Mouse (Mus musculus): Measurements from ENCODE around the gene Sh3glb1. TPM values are rescaled to one million over a fixed set of nuclear protein-coding genes. Genes with fewer than 3 reads are reported as not detected.

Sh3glb1 gene
- polyA plus RNA-seq, 1 experiment, result 106 TPM

DNA sequence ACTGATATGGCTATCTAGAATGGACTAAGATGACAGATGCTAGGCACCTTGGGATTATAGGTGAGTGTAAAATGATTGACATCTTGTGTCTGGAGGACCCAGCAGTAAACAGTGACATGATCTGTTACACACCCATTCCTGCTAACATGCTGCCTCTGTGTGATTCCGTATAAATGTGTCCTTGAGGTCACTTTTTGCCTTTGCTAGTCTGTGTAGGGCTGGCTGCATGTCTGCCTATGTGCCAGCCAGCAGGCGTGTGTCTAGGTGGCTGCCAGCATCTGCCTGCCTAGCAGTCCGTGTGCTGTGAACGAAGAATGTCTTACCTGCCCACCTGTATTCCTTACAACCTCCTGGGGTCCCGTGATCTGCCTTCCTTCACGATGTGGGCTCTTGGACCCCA is 42.4 kb downstream of the Sh3glb1 start:
- no peak overlapping the region for H3K4me3 ChIP-seq (ENCODE audit: insufficient read depth, poor library complexity, severe bottlenecking)
- TF ChIP-seq MYOG (IDR thresholded peaks at IDR 0.05; ENCODE audit: control insufficient read depth, extremely low read depth, insufficient read length), result no peak
- no peak for TF ChIP-seq CTCF (IDR thresholded peaks at IDR 0.05; ENCODE audit: control insufficient read depth, insufficient read depth, insufficient read length)
- no peak for TF ChIP-seq FOSL1 (IDR thresholded peaks at IDR 0.05; ENCODE audit: insufficient read depth, low read length, poor library complexity, severe bottlenecking)
- TF ChIP-seq MYOD1 (IDR thresholded peaks at IDR 0.05; ENCODE audit: control insufficient read depth, insufficient read length, low read depth), result no peak
- no peak for TF ChIP-seq USF1 (IDR thresholded peaks at IDR 0.05; ENCODE audit: low read depth)

DNA sequence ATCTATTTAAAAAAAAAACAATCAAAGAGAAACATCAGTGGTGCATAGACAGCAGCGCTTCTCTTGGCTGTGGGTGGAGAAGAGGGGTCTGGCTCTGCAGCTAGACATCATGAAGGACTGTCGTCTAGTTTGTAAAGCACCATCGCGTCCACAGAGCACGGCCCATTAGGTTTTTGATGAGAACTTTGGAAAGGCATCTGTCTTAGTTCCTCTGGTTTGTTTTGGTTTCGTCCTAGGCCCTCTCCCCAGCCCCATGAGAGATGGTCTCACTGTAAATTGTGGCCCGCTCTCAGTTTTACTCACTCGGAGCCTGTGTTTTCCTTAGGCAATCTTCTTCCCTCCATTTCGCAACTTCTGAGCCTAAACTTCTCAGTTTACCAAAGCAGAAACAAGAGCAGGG is 43.9 kb downstream of the Sh3glb1 start:
- TF ChIP-seq MAX (IDR thresholded peaks at IDR 0.05) (no peak), CEBPB (IDR thresholded peaks at IDR 0.05; ENCODE audit: low read depth) (no peak), FOSL1 (IDR thresholded peaks at IDR 0.05; ENCODE audit: insufficient read depth, low read length, poor library complexity, severe bottlenecking) (no peak), CTCF (IDR thresholded peaks at IDR 0.05; ENCODE audit: control insufficient read depth, insufficient read depth, insufficient read length) (no peak), MYOG (IDR thresholded peaks at IDR 0.05; ENCODE audit: control insufficient read depth, extremely low read depth, insufficient read length) (no peak), USF1 (IDR thresholded peaks at IDR 0.05; ENCODE audit: low read depth) (no peak), MYOD1 (IDR thresholded peaks at IDR 0.05; ENCODE audit: control insufficient read depth, insufficient read length, low read depth) (no peak)

More for the DNA sequence above, 42.4 kb downstream of the Sh3glb1 start:
- no peaks in the 10 kb centered on the region for H3K27me3 ChIP-seq (ENCODE audit: control insufficient read depth, insufficient read depth, insufficient read length)
- no peaks in the 10 kb centered on the region for H3K79me3 ChIP-seq (ENCODE audit: low read depth)
- H3ac ChIP-seq (ENCODE audit: control insufficient read depth, insufficient read length, low read depth), result no peak overlapping the region
- no peaks in the 10 kb centered on the region for H3K36me3 ChIP-seq (ENCODE audit: control insufficient read depth, insufficient read depth)
- no peaks in the 10 kb centered on the region for H3K79me2 ChIP-seq (ENCODE audit: control insufficient read depth, insufficient read depth)

DNA sequence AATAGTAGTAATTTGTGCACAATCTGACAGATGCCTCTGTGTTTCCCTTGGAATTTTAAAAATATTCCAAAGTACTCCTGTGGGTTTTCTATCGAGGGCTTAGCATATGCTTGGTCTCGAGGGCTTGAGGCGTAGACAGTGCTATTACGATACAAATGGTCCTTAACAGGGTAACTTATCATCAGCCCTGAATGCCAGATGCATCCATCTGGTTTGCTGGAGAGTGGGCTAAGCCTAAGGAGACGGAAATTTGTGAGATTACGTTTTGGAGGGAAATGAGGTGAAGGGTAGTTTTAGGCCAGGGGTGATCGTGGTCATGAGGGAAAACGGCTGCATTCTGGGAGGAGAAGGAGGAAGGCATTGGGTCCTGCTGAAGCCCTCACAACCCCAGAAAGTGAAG is 48.1 kb downstream of the Sh3glb1 start:
- Histone ChIP-seq H3K27me3 (ENCODE audit: control insufficient read depth, insufficient read depth, insufficient read length) (no peaks in the 10 kb centered on the region), H3K36me3 (ENCODE audit: control insufficient read depth, insufficient read depth) (no peaks in the 10 kb centered on the region), H3K79me3 (ENCODE audit: low read depth) (no peaks in the 10 kb centered on the region), H3K4me3 (ENCODE audit: insufficient read depth, poor library complexity, severe bottlenecking) (no peak overlapping the region), H3ac (ENCODE audit: control insufficient read depth, insufficient read length, low read depth) (no peak overlapping the region), H3K79me2 (ENCODE audit: control insufficient read depth, insufficient read depth) (no peaks in the 10 kb centered on the region)
- TF ChIP-seq FOSL1 (IDR thresholded peaks at IDR 0.05; ENCODE audit: insufficient read depth, low read length, poor library complexity, severe bottlenecking) (no peak), MAX (IDR thresholded peaks at IDR 0.05) (no peak), MYOG (IDR thresholded peaks at IDR 0.05; ENCODE audit: control insufficient read depth, extremely low read depth, insufficient read length) (no peak), CEBPB (IDR thresholded peaks at IDR 0.05; ENCODE audit: low read depth) (no peak), USF1 (IDR thresholded peaks at IDR 0.05; ENCODE audit: low read depth) (no peak), CTCF (IDR thresholded peaks at IDR 0.05; ENCODE audit: control insufficient read depth, insufficient read depth, insufficient read length) (no peak), MYOD1 (IDR thresholded peaks at IDR 0.05; ENCODE audit: control insufficient read depth, insufficient read length, low read depth) (no peak)

More for the DNA sequence above, 43.9 kb downstream of the Sh3glb1 start:
- Histone ChIP-seq H3K79me3 (ENCODE audit: low read depth) (no peaks in the 10 kb centered on the region), H3K36me3 (ENCODE audit: control insufficient read depth, insufficient read depth) (no peaks in the 10 kb centered on the region), H3K4me3 (ENCODE audit: insufficient read depth, poor library complexity, severe bottlenecking) (no peak overlapping the region), H3K79me2 (ENCODE audit: control insufficient read depth, insufficient read depth) (no peaks in the 10 kb centered on the region), H3K27me3 (ENCODE audit: control insufficient read depth, insufficient read depth, insufficient read length) (no peaks in the 10 kb centered on the region), H3ac (ENCODE audit: control insufficient read depth, insufficient read length, low read depth) (no peak overlapping the region)

DNA sequence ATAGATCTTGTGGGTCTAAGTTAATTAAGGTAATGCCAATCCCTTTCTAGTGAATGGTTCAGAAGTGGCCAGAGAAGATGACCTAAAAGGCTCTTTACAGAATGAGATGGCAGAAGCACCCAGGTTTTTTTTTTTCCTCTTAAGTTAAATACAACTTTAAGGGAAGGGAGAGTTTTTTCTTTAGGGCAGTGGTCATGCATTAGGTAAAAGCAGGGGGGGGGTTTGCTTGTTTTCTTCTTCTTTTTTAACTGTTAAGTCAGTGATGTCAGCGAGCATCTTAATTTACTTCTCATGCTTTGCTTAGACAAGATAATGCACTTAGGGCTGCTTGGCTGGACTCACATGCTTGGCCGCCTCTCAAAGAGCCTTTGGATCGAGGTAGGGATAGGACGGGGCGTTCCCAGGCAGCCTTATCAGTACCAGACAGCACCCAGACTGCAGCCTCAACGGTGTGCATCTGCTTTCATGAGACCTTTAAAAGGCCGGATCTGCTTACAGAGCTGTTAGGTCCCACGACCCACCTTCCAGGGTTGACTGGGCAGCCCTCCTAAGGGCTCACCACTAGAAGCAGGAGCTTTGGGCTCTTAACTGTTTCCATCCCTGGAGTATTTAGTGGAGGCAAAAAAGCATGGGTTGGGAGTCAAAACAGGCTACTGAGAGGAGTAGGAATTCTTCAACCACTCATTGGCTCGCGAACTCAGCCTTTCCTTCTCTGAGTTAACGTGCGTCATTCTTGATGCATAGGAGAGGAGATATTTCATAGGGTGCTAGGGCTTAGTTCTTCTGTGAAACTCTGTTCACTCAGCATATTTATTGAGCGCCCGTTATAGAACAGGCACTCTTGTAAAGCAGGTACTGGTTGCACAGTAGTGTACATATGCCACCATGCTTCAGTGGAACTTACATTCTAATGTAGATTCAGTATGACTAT is 49.9 kb downstream of the Sh3glb1 start:
- no peaks in the 10 kb centered on the region for H3K36me3 ChIP-seq (ENCODE audit: control insufficient read depth, insufficient read depth)
- no peaks in the 10 kb centered on the region for H3K79me2 ChIP-seq (ENCODE audit: control insufficient read depth, insufficient read depth)
- H3K4me3 ChIP-seq (ENCODE audit: insufficient read depth, poor library complexity, severe bottlenecking), result no peak overlapping the region

DNA sequence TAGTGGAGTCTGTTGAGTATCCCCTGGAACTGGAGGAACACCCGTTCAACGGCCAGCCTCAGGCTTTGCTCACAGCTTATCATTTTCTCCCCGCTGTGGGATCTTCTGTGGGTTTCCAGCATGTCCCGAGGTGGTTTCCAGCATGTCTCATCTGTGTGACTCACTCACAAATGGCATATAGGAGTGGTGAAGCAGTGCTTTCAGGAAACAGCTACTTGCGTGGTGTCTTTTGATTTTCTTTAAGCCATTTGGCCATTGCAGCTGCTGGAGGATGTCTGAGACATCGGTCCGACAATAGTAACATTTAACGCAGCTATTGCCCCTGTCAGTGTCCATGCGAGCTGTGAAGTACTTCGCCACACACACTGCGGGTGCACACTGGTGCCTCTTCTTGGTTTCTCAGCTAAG is 50.7 kb downstream of the Sh3glb1 start:
- TF ChIP-seq MYOD1 (IDR thresholded peaks at IDR 0.05; ENCODE audit: control insufficient read depth, insufficient read length, low read depth) (peak; percentile 99), MYOG (IDR thresholded peaks at IDR 0.05; ENCODE audit: control insufficient read depth, extremely low read depth, insufficient read length) (no peak), MAX (IDR thresholded peaks at IDR 0.05) (peak; percentile 67), FOSL1 (IDR thresholded peaks at IDR 0.05; ENCODE audit: insufficient read depth, low read length, poor library complexity, severe bottlenecking) (peak; percentile 97), CTCF (IDR thresholded peaks at IDR 0.05; ENCODE audit: control insufficient read depth, insufficient read depth, insufficient read length) (no peak), USF1 (IDR thresholded peaks at IDR 0.05; ENCODE audit: low read depth) (no peak)
- H3ac ChIP-seq (ENCODE audit: control insufficient read depth, insufficient read length, low read depth), result peak overlapping the region; percentile 13
- no peaks in the 10 kb centered on the region for H3K36me3 ChIP-seq (ENCODE audit: control insufficient read depth, insufficient read depth)
- no peaks in the 10 kb centered on the region for H3K79me3 ChIP-seq (ENCODE audit: low read depth)
- H3K27me3 ChIP-seq (ENCODE audit: control insufficient read depth, insufficient read depth, insufficient read length), result no peaks in the 10 kb centered on the region
- no peaks in the 10 kb centered on the region for H3K79me2 ChIP-seq (ENCODE audit: control insufficient read depth, insufficient read depth)
- H3K4me3 ChIP-seq (ENCODE audit: insufficient read depth, poor library complexity, severe bottlenecking), result no peak overlapping the region

More for the DNA sequence above, 49.9 kb downstream of the Sh3glb1 start:
- Histone ChIP-seq H3K79me3 (ENCODE audit: low read depth) (no peaks in the 10 kb centered on the region), H3ac (ENCODE audit: control insufficient read depth, insufficient read length, low read depth) (peak overlapping the region; percentile 13), H3K27me3 (ENCODE audit: control insufficient read depth, insufficient read depth, insufficient read length) (no peaks in the 10 kb centered on the region)
- TF ChIP-seq CTCF (IDR thresholded peaks at IDR 0.05; ENCODE audit: control insufficient read depth, insufficient read depth, insufficient read length), result no peak
- TF ChIP-seq MAX (IDR thresholded peaks at IDR 0.05), result peak; percentile 10
- peak; percentile 1 for TF ChIP-seq MYOD1 (IDR thresholded peaks at IDR 0.05; ENCODE audit: control insufficient read depth, insufficient read length, low read depth)
